ENCODE assay signal across 8 mouse cellular contexts in genomic region chr9:14698582-14699287, GRCm38 (mm10). TPM values are rescaled to one million over a fixed set of nuclear protein-coding genes. Genes with fewer than 3 reads are reported as not detected.
A peak's percentile ranks its signal among the peaks of the same experiment; 100 is the strongest.
DNase-seq lines count a peak whose midpoint lies in the region; ATAC-seq and TF ChIP-seq lines count a peak whose summit lies in the region.

No protein-coding gene starts in this region.

- intact Hi-C loops in left cerebral cortex, adult 2 months (cut with DNase I), result loop anchor here (1.0 to 5.0 kb wide), 3 partner anchors 61 to 175 kb away; no protein-coding TSS in a partner anchor

- TF ChIP-seq POLR2A in cortical plate, adult 2 months (IDR thresholded peaks at IDR 0.05; ENCODE audit: extremely low read depth, insufficient read depth, low read length), result no peak

- peak; percentile 99 for TF ChIP-seq CTCF in cortical plate, adult 2 months (IDR thresholded peaks at IDR 0.05; ENCODE audit: extremely low read depth, insufficient read depth, low read length)
- peak; percentile 98 for TF ChIP-seq CTCF in left cerebral cortex, adult 2 months (IDR thresholded peaks at IDR 0.05)

- no peak overlapping the region for H3K4me3 ChIP-seq in cortical plate, adult 2 months (ENCODE audit: insufficient read depth, low read length)
- no peak overlapping the region for H3K4me3 ChIP-seq in left cerebral cortex, adult 2 months

- peak; percentile 57 for ATAC-seq in activated CD4-positive, CD25-positive, alpha-beta regulatory T cell, adult 4 months
- peak; percentile 79 for ATAC-seq in megakaryocyte, adult 5-6 weeks (ENCODE audit: poor library complexity, severe bottlenecking)

- no peak overlapping the region for H3K27ac ChIP-seq in cortical plate, adult 2 months (ENCODE audit: insufficient read depth, low read length)
- no peak overlapping the region for H3K27ac ChIP-seq in left cerebral cortex, adult 2 months

- no peaks in the 10 kb centered on the region for H3K4me1 ChIP-seq in cortical plate, adult 2 months (ENCODE audit: control insufficient read depth, insufficient read depth, low read length)

- peak; percentile 86 to 88 for DNase-seq in gastrocnemius, adult 8-10 months (ENCODE audit: low spot score in 2 of 2)
- peak; percentile 79 for DNase-seq in hindlimb bud, embryonic 11.5 days (ENCODE audit: extremely low spot score, low read depth, low spot score)
- peak; percentile 89 to 94 for DNase-seq in left cerebral cortex, adult 2 months (ENCODE audit: extremely low spot score in 1 of 2, low spot score in 2 of 2)
- DNase-seq in right cerebral cortex, postnatal 10 days (ENCODE audit: low spot score in 2 of 2), result peak; percentile 91 to 95
- DNase-seq in urinary bladder, postnatal 14 days (ENCODE audit: low spot score), result peak; percentile 92

RNA-seq across cellular contexts. Expression of gene Piwil4, which starts 41.8 kb away (rescaled TPM):
- polyA plus RNA-seq in activated CD4-positive, CD25-positive, alpha-beta regulatory T cell, adult 4 months (2017; shearing (Covaris generic)), result under 1 TPM in 1 of 2 experiments, not detected in 1; 0.45 TPM
- polyA plus RNA-seq in cortical plate, adult 2 months (2012; rRNA removed), result 0.06 TPM in 1 of 2 replicates, not detected in the other
- not detected for total RNA-seq in gastrocnemius, adult 8-10 months (2022)
- not detected for total RNA-seq in left cerebral cortex, adult 2 months (2021)
- total RNA-seq in megakaryocyte, adult 5-6 weeks (2015), result 0.09 TPM in 1 of 2 replicates, not detected in the other
- total RNA-seq in megakaryocyte, adult 5-6 weeks (2017), result not detected in 2 replicates

RNA-seq across cellular contexts. Expression of gene Fut4, which starts 53.5 kb away (rescaled TPM):
- under 1 TPM; 0.08 to 0.14 TPM for polyA plus RNA-seq in activated CD4-positive, CD25-positive, alpha-beta regulatory T cell, adult 4 months (2017; shearing (Covaris generic))
- 0.11 and 0.15 TPM in 2 replicates for polyA plus RNA-seq in cortical plate, adult 2 months (2012; rRNA removed)
- total RNA-seq in gastrocnemius, adult 8-10 months (2022), result under 1 TPM; 0.11 to 0.29 (median 0.18) TPM
- under 1 TPM; 0.09 to 0.19 TPM for total RNA-seq in left cerebral cortex, adult 2 months (2021)
- total RNA-seq in megakaryocyte, adult 5-6 weeks (2015), result 6.9 and 7.2 TPM in 2 replicates
- total RNA-seq in megakaryocyte, adult 5-6 weeks (2017), result 9.5 and 9.6 TPM in 2 replicates

RNA-seq across cellular contexts. Expression of gene Amotl1, which starts 53.9 kb away (rescaled TPM):
- polyA plus RNA-seq in activated CD4-positive, CD25-positive, alpha-beta regulatory T cell, adult 4 months (2017; shearing (Covaris generic)), result under 1 TPM; 0.32 to 0.57 TPM
- 8.0 TPM in 2 replicates for polyA plus RNA-seq in cortical plate, adult 2 months (2012; rRNA removed)
- 100 to 1,000 TPM; 324 to 412 (median 352) TPM for total RNA-seq in gastrocnemius, adult 8-10 months (2022)
- total RNA-seq in left cerebral cortex, adult 2 months (2021), result 10 to 100 TPM; 17.6 to 18.8 TPM
- total RNA-seq in megakaryocyte, adult 5-6 weeks (2015), result not detected in 2 replicates
- not detected in 2 replicates for total RNA-seq in megakaryocyte, adult 5-6 weeks (2017)

Comparison
In these comparisons a context has a peak if more than half of its experiments do, and no peak if none do; other contexts are left out.
1. RNA of gene Fut4, which starts 53.5 kb away (total RNA-seq): 6.9 to 9.6 TPM in megakaryocyte, adult 5-6 weeks; 0.11 to 0.29 TPM in gastrocnemius, adult 8-10 months and 0.09 to 0.19 TPM in left cerebral cortex, adult 2 months; every median in the first group is over 4 times any median in the second.
2. RNA of gene Amotl1, which starts 53.9 kb away (total RNA-seq): 324 to 412 TPM in gastrocnemius, adult 8-10 months and 17.6 to 18.8 TPM in left cerebral cortex, adult 2 months; not detected in megakaryocyte, adult 5-6 weeks; every median in the first group is over 10 times any median in the second.
3. Peak in every context shown above with its lines, with median percentiles within 50 percentile points of each other: DNase-seq.